Comparison of ENCODE assay signal across 10 mouse cellular contexts in the genomic region with DNA sequence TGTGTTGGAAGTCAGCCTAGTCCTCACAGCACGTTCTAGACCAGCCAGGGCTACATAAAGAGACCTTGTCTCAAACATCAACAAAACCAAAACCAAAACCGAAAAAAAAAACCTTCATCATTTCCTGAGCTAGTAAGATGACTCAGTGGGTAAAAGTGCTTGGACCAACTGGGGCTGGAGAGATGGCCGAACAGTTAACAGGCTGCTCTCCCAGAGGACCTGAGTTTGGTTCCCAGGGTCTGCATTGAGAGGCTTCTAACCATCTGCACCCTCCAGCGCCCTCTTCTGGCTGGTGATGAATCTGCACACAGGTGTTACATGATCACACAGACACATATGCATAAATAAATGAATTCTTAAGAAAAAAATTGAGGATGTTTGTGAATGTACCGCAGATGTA. TPM values are rescaled to one million over a fixed set of nuclear protein-coding genes. Genes with fewer than 3 reads are reported as not detected.
DNase-seq lines count a peak whose midpoint lies in the region; ATAC-seq and TF ChIP-seq lines count a peak whose summit lies in the region.
"Had no signal": no experiment of that assay in that cellular context is flagged by ENCODE, and none has a peak within 500 bp of the region (broad histone marks: within the 10 kb centered on the region; RNA-seq: fewer than 3 reads in every experiment).

No protein-coding gene starts in this region.

- DNase-seq in hindbrain, postnatal 0 days (ENCODE audit: low spot score): no peak
- no peak for DNase-seq in hindbrain, embryonic 11.5 days (ENCODE audit: low spot score)
- peak; percentile 72 for DNase-seq in CD4-positive helper T cell, adult 2 months (ENCODE audit: low read depth, low spot score)
- DNase-seq in adipocyte (ENCODE audit: low spot score): peak; percentile 37
- DNase-seq in frontal cortex, postnatal 25 days (ENCODE audit: low spot score in 2 of 2): no peak
- no peak for DNase-seq in gastrocnemius, postnatal 10 days
- DNase-seq: right cerebral cortex, adult 18-20 months had no signal

- no peaks in the 10 kb centered on the region for H3K27me3 ChIP-seq in hindbrain, postnatal 0 days (ENCODE audit: insufficient read depth, low read length)
- H3K27me3 ChIP-seq in hindbrain, embryonic 11.5 days (ENCODE audit: control insufficient read depth, insufficient read depth, low read length): no peaks in the 10 kb centered on the region
- H3K27me3 ChIP-seq in midbrain, embryonic 15.5 days (replicated peaks): no peaks in the 10 kb centered on the region
- H3K27me3 ChIP-seq: limb, embryonic 13.5 days had no signal

- H3K4me3 ChIP-seq in hindbrain, postnatal 0 days (ENCODE audit: low read length): no peak overlapping the region
- H3K4me3 ChIP-seq in hindbrain, embryonic 11.5 days (ENCODE audit: low read depth, low read length): no peak overlapping the region
- H3K4me3 ChIP-seq in midbrain, embryonic 15.5 days: no peak overlapping the region
- H3K4me3 ChIP-seq: limb, embryonic 13.5 days had no signal

- WGBS in hindbrain, postnatal 0 days: 63% methylated on average over 5 of the region's 5 CpGs
- WGBS in hindbrain, embryonic 11.5 days: 67% methylated on average over 5 of the region's 5 CpGs
- WGBS in midbrain, embryonic 15.5 days: 66% methylated on average over 5 of the region's 5 CpGs

- no peaks in the 10 kb centered on the region for H3K4me1 ChIP-seq in hindbrain, postnatal 0 days (ENCODE audit: insufficient read depth, low read length)
- no peaks in the 10 kb centered on the region for H3K4me1 ChIP-seq in hindbrain, embryonic 11.5 days (replicated peaks; ENCODE audit: control insufficient read depth, insufficient read depth, low read length)
- no peaks in the 10 kb centered on the region for H3K4me1 ChIP-seq in midbrain, embryonic 15.5 days
- H3K4me1 ChIP-seq: limb, embryonic 13.5 days had no signal

- no peak overlapping the region for H3K9ac ChIP-seq in hindbrain, postnatal 0 days (replicated peaks; ENCODE audit: low read length)
- no peak overlapping the region for H3K9ac ChIP-seq in hindbrain, embryonic 11.5 days (ENCODE audit: low read depth, low read length)
- no peak overlapping the region for H3K9ac ChIP-seq in midbrain, embryonic 15.5 days
- H3K9ac ChIP-seq: limb, embryonic 13.5 days had no signal

- ATAC-seq in hindbrain, postnatal 0 days: no peak
- ATAC-seq in hindbrain, embryonic 11.5 days (ENCODE audit: low FRiP score): no peak
- 0 out of 2 replicates have a peak, but pooled peaks have one; percentile 24 for ATAC-seq in megakaryocyte-erythroid progenitor cell, adult 5-6 weeks (replicated peaks; ENCODE audit: low FRiP score, low TSS enrichment, poor library complexity, severe bottlenecking)
- ATAC-seq in midbrain, embryonic 15.5 days (replicated peaks): no peak

- no peak overlapping the region for H3K27ac ChIP-seq in hindbrain, postnatal 0 days
- no peak overlapping the region for H3K27ac ChIP-seq in hindbrain, embryonic 11.5 days (ENCODE audit: low read depth, low read length)
- no peak overlapping the region for H3K27ac ChIP-seq in midbrain, embryonic 15.5 days
- H3K27ac ChIP-seq: limb, embryonic 13.5 days had no signal

- H3K4me2 ChIP-seq in hindbrain, postnatal 0 days (ENCODE audit: low read depth, low read length): no peak overlapping the region
- no peak overlapping the region for H3K4me2 ChIP-seq in hindbrain, embryonic 11.5 days (replicated peaks; ENCODE audit: low read depth, low read length)
- H3K4me2 ChIP-seq in midbrain, embryonic 15.5 days: no peak overlapping the region
- H3K4me2 ChIP-seq: limb, embryonic 13.5 days had no signal

- H3K9me3 ChIP-seq in hindbrain, postnatal 0 days (ENCODE audit: low read length): no peaks in the 10 kb centered on the region
- no peaks in the 10 kb centered on the region for H3K9me3 ChIP-seq in hindbrain, embryonic 11.5 days (ENCODE audit: control insufficient read depth, low read length)
- no peaks in the 10 kb centered on the region for H3K9me3 ChIP-seq in midbrain, embryonic 15.5 days
- H3K9me3 ChIP-seq: limb, embryonic 13.5 days had no signal

- H3K36me3 ChIP-seq in hindbrain, postnatal 0 days (ENCODE audit: insufficient read depth, low read length): no peaks in the 10 kb centered on the region
- no peaks in the 10 kb centered on the region for H3K36me3 ChIP-seq in hindbrain, embryonic 11.5 days (ENCODE audit: control insufficient read depth, insufficient read depth, low read length)
- H3K36me3 ChIP-seq in midbrain, embryonic 15.5 days (replicated peaks): no peaks in the 10 kb centered on the region
- H3K36me3 ChIP-seq: limb, embryonic 13.5 days had no signal

- TF ChIP-seq CTCF in hindbrain, postnatal 0 days (IDR thresholded peaks at IDR 0.05; ENCODE audit: low read depth): peak; percentile 42

RNA-seq across cellular contexts. Expression of gene Unc13d, which starts 6.3 kb away (rescaled TPM):
- 0.65 and 1.3 TPM in 2 replicates for total RNA-seq in hindbrain, postnatal 0 days (2014; rRNA removed)
- polyA plus RNA-seq in hindbrain, postnatal 0 days (2015; fragmentation: Nextera tagmentation; extraction: Ambion mirVana): 0.65 and 0.96 TPM in 2 replicates
- polyA plus RNA-seq in hindbrain, embryonic 11.5 days (2014; fragmentation: Nextera tagmentation; extraction: Ambion mirVana): 1.1 and 1.3 TPM in 2 replicates
- total RNA-seq in megakaryocyte-erythroid progenitor cell, adult 5-6 weeks (2014; fragmentation: Nextera tagmentation): 47.1 and 58.7 TPM in 2 replicates
- 24.8 and 36.3 TPM in 2 replicates for total RNA-seq in megakaryocyte-erythroid progenitor cell, adult 5-6 weeks (2017)
- 0.70 and 1.5 TPM in 2 replicates for polyA plus RNA-seq in midbrain, embryonic 15.5 days (2015; fragmentation: Nextera tagmentation; extraction: Ambion mirVana)
- under 1 TPM; 0.45 TPM for total RNA-seq in gastrocnemius, postnatal 10 days (2021)

RNA-seq across cellular contexts. Expression of gene Wbp2, which starts 15.3 kb away (rescaled TPM):
- total RNA-seq in hindbrain, postnatal 0 days (2014; rRNA removed): 146 and 171 TPM in 2 replicates
- polyA plus RNA-seq in hindbrain, postnatal 0 days (2015; fragmentation: Nextera tagmentation; extraction: Ambion mirVana): 206 and 234 TPM in 2 replicates
- 85.4 and 88.6 TPM in 2 replicates for polyA plus RNA-seq in hindbrain, embryonic 11.5 days (2014; fragmentation: Nextera tagmentation; extraction: Ambion mirVana)
- total RNA-seq in megakaryocyte-erythroid progenitor cell, adult 5-6 weeks (2014; fragmentation: Nextera tagmentation): 57.6 and 94.8 TPM in 2 replicates
- 21.2 and 23.9 TPM in 2 replicates for total RNA-seq in megakaryocyte-erythroid progenitor cell, adult 5-6 weeks (2017)
- polyA plus RNA-seq in midbrain, embryonic 15.5 days (2015; fragmentation: Nextera tagmentation; extraction: Ambion mirVana): 165 and 173 TPM in 2 replicates
- 10 to 100 TPM; 64.8 to 66.8 TPM for total RNA-seq in gastrocnemius, postnatal 10 days (2021)

RNA-seq across cellular contexts. Expression of gene Unk, which starts 41.4 kb away (rescaled TPM):
- total RNA-seq in hindbrain, postnatal 0 days (2014; rRNA removed): 47.1 and 50.2 TPM in 2 replicates
- polyA plus RNA-seq in hindbrain, postnatal 0 days (2015; fragmentation: Nextera tagmentation; extraction: Ambion mirVana): 22.8 and 24.5 TPM in 2 replicates
- 25.8 and 26.9 TPM in 2 replicates for polyA plus RNA-seq in hindbrain, embryonic 11.5 days (2014; fragmentation: Nextera tagmentation; extraction: Ambion mirVana)
- 27.0 and 53.0 TPM in 2 replicates for total RNA-seq in megakaryocyte-erythroid progenitor cell, adult 5-6 weeks (2014; fragmentation: Nextera tagmentation)
- 11.0 and 12.0 TPM in 2 replicates for total RNA-seq in megakaryocyte-erythroid progenitor cell, adult 5-6 weeks (2017)
- 39.7 and 40.7 TPM in 2 replicates for polyA plus RNA-seq in midbrain, embryonic 15.5 days (2015; fragmentation: Nextera tagmentation; extraction: Ambion mirVana)
- total RNA-seq in gastrocnemius, postnatal 10 days (2021): 10 to 100 TPM; 13.6 to 15.8 TPM

RNA-seq across cellular contexts. Expression of gene H3f3b, which starts 43.7 kb away (rescaled TPM):
- 603 and 627 TPM in 2 replicates for total RNA-seq in hindbrain, postnatal 0 days (2014; rRNA removed)
- 2,179 and 2,253 TPM in 2 replicates for polyA plus RNA-seq in hindbrain, postnatal 0 days (2015; fragmentation: Nextera tagmentation; extraction: Ambion mirVana)
- polyA plus RNA-seq in hindbrain, embryonic 11.5 days (2014; fragmentation: Nextera tagmentation; extraction: Ambion mirVana): 2,172 and 2,203 TPM in 2 replicates
- total RNA-seq in megakaryocyte-erythroid progenitor cell, adult 5-6 weeks (2014; fragmentation: Nextera tagmentation): 594 and 607 TPM in 2 replicates
- 709 and 905 TPM in 2 replicates for total RNA-seq in megakaryocyte-erythroid progenitor cell, adult 5-6 weeks (2017)
- polyA plus RNA-seq in midbrain, embryonic 15.5 days (2015; fragmentation: Nextera tagmentation; extraction: Ambion mirVana): 2,073 and 2,119 TPM in 2 replicates
- 100 to 1,000 TPM; 252 TPM for total RNA-seq in gastrocnemius, postnatal 10 days (2021)

RNA-seq across cellular contexts. Expression of gene Trim47, which starts 55.5 kb away (rescaled TPM):
- 14.2 and 17.0 TPM in 2 replicates for total RNA-seq in hindbrain, postnatal 0 days (2014; rRNA removed)
- 9.5 and 10.1 TPM in 2 replicates for polyA plus RNA-seq in hindbrain, postnatal 0 days (2015; fragmentation: Nextera tagmentation; extraction: Ambion mirVana)
- polyA plus RNA-seq in hindbrain, embryonic 11.5 days (2014; fragmentation: Nextera tagmentation; extraction: Ambion mirVana): 3.0 TPM in 2 replicates
- total RNA-seq in megakaryocyte-erythroid progenitor cell, adult 5-6 weeks (2014; fragmentation: Nextera tagmentation): 8.7 and 12.2 TPM in 2 replicates
- 2.3 and 6.5 TPM in 2 replicates for total RNA-seq in megakaryocyte-erythroid progenitor cell, adult 5-6 weeks (2017)
- 10.5 and 12.2 TPM in 2 replicates for polyA plus RNA-seq in midbrain, embryonic 15.5 days (2015; fragmentation: Nextera tagmentation; extraction: Ambion mirVana)
- total RNA-seq in gastrocnemius, postnatal 10 days (2021): 10 to 100 TPM; 21.9 to 31.7 TPM

Comparison
In these comparisons a context has a peak if more than half of its experiments do, and no peak if none do; other contexts are left out.
1. DNase-seq: peak in CD4-positive helper T cell, adult 2 months (single experiment) and adipocyte (single experiment); none in hindbrain, postnatal 0 days (single experiment), hindbrain, embryonic 11.5 days (single experiment), frontal cortex, postnatal 25 days (0 of 2) and gastrocnemius, postnatal 10 days (single experiment).
2. RNA of gene Unc13d, which starts 6.3 kb away (total RNA-seq): 24.8 to 58.7 TPM in megakaryocyte-erythroid progenitor cell, adult 5-6 weeks; 0.65 to 1.3 TPM in hindbrain, postnatal 0 days and 0.45 TPM in gastrocnemius, postnatal 10 days; every median in the first group is over 10 times any median in the second.